Mouse (Mus musculus) cortical plate, adult 2 months (tissue): ENCODE measurements around the gene Hspg2.

Experiments
- CTCF ChIP-seq: fragments of 200-500 bp; IDR thresholded peaks from 2 replicates; pipeline ENCODE4 v1.5.1; 2011; ENCODE audit warnings: mild to moderate bottlenecking, control low read depth, low read length; ENCODE audit not compliant: insufficient read depth; ENCODE audit errors: extremely low read depth
- POLR2A ChIP-seq: fragments of 200-500 bp; IDR thresholded peaks from 2 replicates; pipeline ENCODE4 v1.6.1; 2011; ENCODE audit warnings: mild to moderate bottlenecking, low read length, control low read depth; ENCODE audit not compliant: insufficient read depth; ENCODE audit errors: extremely low read depth

- TF ChIP-seq POLR2A, result no peak
- no peak for TF ChIP-seq CTCF
These were observed 128.6 kb downstream of the Hspg2 start for GRCm38 (mm10) chr4:137597098-137597630.
